Mouse (Mus musculus): ENCODE data around the gene Kcnq2. TPM values are rescaled to one million over a fixed set of nuclear protein-coding genes. Genes with fewer than 3 reads are reported as not detected.

Kcnq2 gene
- polyA plus RNA-seq, 1 experiment from 2014 or later: 0.29 TPM

DNA sequence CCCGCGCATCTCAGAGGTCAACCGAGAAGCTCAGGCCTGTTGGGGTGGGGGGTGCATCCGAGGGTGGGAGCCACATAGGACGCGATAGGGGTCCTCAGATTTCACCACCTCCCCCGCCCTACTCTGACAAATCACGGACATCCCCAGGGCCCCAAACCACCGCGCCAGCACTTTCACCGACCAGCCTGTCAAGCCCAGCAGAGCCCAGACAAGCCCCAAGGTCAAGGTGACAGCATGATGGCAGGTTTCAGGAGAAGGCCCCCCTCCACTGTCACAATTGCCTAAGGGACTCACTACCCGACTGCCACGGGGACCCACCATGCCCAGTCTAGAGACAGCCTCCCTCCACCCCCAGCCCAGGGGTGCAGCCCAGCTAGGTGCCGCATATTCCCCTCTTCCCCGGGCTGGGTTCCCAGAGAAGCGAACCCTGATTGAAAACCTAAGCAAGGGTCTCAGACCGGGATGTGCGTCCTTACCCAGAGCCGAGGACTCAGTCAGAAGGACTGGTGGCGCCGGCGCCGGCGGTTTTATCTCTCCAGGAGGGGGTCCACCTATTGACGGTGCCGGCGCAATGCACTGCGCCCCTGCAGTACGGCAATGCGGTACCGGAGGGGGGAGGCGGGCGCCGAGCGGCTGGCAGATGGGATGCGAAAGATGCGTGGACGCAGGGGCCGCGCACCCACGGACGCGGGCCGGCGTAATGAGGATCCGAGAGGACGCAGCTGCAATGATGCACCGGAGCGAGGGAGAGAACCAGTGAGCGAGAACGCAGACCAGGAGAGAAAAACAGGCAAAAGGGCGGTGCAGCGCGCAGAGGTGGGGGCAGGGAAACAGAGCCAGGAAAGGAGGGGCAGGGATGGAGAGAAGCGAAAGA lies 21.4 kb upstream of the Kcnq2 start, which contains the start of gene Eef1a2:
Gene Eef1a2, minus strand, starts transcription at position 767 of the 874 bp plus-strand sequence.
- Histone ChIP-seq H3K36me3 (no peaks in the 10 kb centered on the region), H3K4me1 (no peaks in the 10 kb centered on the region), H3K9ac (no peak within 1 kb of the TSS), H3K27ac (no peak within 1 kb of the TSS), H3K4me2 (no peak within 1 kb of the TSS), H3K9me3 (no peaks in the 10 kb centered on the region), H3K4me3 (no peak within 1 kb of the TSS), H3K27me3 (peaks cover 50% of the 10 kb centered on the region)
- ATAC-seq (ENCODE audit: borderline replicate concordance, extremely low read depth, low FRiP score, low TSS enrichment): 0 out of 2 replicates have a peak, but pooled peaks have one; percentile 5
- 2% methylated on average over 55 of the region's 55 CpGs for WGBS

DNA sequence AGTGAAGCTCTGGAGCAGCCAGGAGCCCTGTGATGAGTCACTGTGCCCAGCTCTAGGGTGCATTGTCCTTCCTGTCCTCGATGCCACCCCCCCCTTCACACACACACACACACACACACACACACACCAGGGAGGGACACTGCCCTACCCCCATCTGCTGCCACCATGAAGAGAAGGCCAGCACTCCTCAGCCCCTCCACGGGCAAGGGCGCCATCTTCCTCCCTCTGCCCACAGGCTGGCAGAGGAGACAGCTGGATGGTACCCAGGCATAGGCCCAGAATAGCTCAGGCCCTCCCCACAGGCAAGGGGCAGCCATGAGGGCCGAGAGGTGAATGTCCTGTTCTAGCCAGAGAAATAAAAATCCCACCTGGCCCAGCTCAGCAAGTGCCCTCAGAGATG lies 20.7 kb upstream of the Kcnq2 start:
- Histone ChIP-seq H3K9me3 (no peaks in the 10 kb centered on the region), H3K36me3 (no peaks in the 10 kb centered on the region), H3K27me3 (peaks cover 50% of the 10 kb centered on the region), H3K4me2 (no peak overlapping the region), H3K9ac (no peak overlapping the region), H3K4me1 (no peaks in the 10 kb centered on the region), H3K27ac (no peak overlapping the region), H3K4me3 (no peak overlapping the region)
- WGBS: 57% methylated on average over 4 of the region's 4 CpGs
- ATAC-seq (ENCODE audit: borderline replicate concordance, extremely low read depth, low FRiP score, low TSS enrichment): 0 out of 2 replicates have a peak, but pooled peaks have one; percentile 44

DNA sequence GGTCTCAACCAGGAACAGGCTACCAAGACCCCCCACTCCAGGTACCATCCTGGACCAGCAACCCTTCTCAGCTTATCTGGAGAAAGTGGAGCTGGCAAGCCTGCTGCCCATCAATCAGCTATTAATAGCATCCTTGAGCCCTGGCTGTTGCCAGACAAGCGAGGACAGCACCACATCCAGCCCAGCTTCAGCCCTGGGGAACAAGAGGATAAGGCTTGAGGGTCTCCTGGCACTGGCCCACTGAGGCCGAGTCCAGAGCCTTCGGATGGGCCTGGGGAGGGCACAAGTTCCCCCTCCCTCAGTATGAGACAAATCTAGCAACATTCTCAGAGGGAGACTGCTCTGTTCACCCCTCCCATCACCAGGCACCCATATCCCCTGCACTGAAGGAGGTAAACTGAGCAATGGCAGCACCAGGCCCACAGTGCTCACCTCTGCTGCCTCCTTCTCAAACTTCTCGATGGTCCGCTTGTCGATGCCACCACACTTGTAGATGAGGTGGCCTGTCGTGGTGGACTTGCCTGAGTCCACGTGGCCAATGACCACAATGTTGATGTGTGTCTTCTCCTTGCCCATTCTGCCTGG lies 19.8 kb upstream of the Kcnq2 start:
- Histone ChIP-seq H3K36me3 (no peaks in the 10 kb centered on the region), H3K9me3 (no peaks in the 10 kb centered on the region), H3K27me3 (peaks cover 57% of the 10 kb centered on the region), H3K27ac (no peak overlapping the region), H3K4me2 (no peak overlapping the region), H3K4me1 (no peaks in the 10 kb centered on the region), H3K4me3 (no peak overlapping the region), H3K9ac (no peak overlapping the region)
- 71% methylated on average over 8 of the region's 8 CpGs for WGBS
- no peak for ATAC-seq (ENCODE audit: borderline replicate concordance, extremely low read depth, low FRiP score, low TSS enrichment)

DNA sequence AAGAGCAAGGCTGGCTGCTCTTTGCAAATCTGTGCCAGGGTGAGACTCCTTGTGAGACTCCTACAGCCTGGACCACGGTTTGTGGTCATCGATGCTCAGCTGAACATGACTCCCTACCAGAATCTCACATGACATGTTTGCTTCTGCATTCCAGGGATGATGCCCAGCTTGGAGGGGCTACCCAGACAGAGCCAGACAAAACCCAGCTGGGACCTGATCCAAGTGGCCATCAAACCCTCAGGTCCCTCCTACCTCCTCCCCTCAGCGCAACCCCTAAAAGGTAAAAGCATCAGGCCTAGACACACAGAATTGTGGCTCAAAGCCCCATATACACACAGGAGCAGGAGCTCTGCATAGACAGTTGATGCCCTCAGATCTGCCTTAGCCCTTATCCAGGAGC lies 19.3 kb upstream of the Kcnq2 start:
- H3K27ac ChIP-seq: no peak overlapping the region
- WGBS: 87% methylated on average over 3 of the region's 3 CpGs

DNA sequence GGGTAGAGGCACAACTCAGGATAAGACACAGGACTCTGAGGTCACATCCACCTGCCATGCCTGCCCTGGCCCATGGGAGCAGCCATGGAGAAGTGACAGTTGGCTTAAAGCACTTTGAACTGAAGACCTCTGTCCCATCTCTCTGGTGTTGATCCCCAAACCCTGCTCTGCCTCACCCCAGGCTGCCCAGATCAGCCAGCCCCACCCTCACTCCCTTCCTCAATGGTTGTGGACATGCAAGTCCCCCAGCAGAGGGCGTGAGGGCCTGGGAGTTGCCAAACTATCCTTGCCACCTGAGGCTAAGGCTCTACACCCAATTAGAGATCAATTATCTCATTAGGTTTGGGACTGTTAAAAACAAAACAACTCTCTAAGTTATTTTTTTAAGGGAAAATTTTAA lies 18.7 kb upstream of the Kcnq2 start:
- H3K4me3 ChIP-seq: no peak overlapping the region
- no peak for ATAC-seq (ENCODE audit: borderline replicate concordance, extremely low read depth, low FRiP score, low TSS enrichment)
- H3K27me3 ChIP-seq: peaks cover 64% of the 10 kb centered on the region
- H3K9me3 ChIP-seq: no peaks in the 10 kb centered on the region
- no peak overlapping the region for H3K4me2 ChIP-seq
- no peaks in the 10 kb centered on the region for H3K36me3 ChIP-seq
- H3K9ac ChIP-seq: no peak overlapping the region
- no peak overlapping the region for H3K27ac ChIP-seq
- 4% methylated on average over 1 of the region's 1 CpGs for WGBS
- H3K4me1 ChIP-seq: no peaks in the 10 kb centered on the region

More for the DNA sequence above, 19.3 kb upstream of the Kcnq2 start:
- Histone ChIP-seq H3K27me3 (peaks cover 62% of the 10 kb centered on the region), H3K4me1 (no peaks in the 10 kb centered on the region), H3K9me3 (no peaks in the 10 kb centered on the region), H3K4me2 (no peak overlapping the region), H3K36me3 (no peaks in the 10 kb centered on the region), H3K4me3 (no peak overlapping the region), H3K9ac (no peak overlapping the region)
- no peak for ATAC-seq (ENCODE audit: borderline replicate concordance, extremely low read depth, low FRiP score, low TSS enrichment)

DNA sequence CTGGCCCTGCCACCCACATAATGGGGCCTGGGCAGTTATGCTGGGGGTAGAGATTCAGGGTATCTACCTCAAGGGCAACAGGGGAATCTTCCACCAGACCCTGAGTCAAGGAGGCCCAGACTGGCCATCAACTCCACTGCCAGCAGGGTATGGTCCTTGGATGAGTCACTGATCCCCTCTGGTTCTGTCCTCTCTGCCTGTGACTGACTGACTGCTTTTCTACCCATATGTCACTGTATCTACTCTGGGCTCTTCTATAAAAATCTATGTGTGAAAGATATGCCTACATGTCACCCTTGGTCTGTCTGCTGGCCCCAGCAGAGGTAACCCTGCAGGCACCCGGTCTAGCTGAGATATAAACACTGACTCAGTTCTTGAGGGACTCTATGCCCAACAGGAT lies 18.0 kb upstream of the Kcnq2 start:
- 76% methylated on average over 1 of the region's 1 CpGs for WGBS
- Histone ChIP-seq H3K9ac (no peak overlapping the region), H3K27ac (no peak overlapping the region), H3K9me3 (no peaks in the 10 kb centered on the region), H3K4me2 (no peak overlapping the region), H3K4me1 (peaks cover 5% of the 10 kb centered on the region), H3K27me3 (peaks cover 64% of the 10 kb centered on the region), H3K4me3 (no peak overlapping the region), H3K36me3 (no peaks in the 10 kb centered on the region)
- ATAC-seq (ENCODE audit: borderline replicate concordance, extremely low read depth, low FRiP score, low TSS enrichment): no peak

DNA sequence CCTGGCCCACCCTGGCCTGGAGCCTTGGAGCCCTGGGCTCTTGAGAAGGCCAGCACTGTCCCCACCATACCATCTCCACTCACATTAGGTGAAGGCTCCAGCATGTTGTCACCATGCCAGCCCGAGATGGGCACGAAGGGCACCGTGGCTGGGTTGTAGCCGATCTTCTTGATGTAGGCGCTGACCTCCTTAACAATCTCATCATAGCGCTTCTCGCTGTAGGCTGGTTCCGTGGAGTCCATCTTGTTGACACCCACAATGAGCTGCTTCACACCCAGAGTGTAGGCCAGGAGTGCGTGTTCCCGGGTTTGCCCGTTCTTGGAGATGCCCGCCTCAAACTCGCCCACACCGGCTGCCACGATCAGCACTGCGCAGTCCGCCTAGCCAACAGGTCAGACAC lies 17.6 kb upstream of the Kcnq2 start:
- H3K27me3 ChIP-seq: peaks cover 63% of the 10 kb centered on the region
- H3K27ac ChIP-seq: no peak overlapping the region
- H3K9ac ChIP-seq: no peak overlapping the region
- no peak for ATAC-seq (ENCODE audit: borderline replicate concordance, extremely low read depth, low FRiP score, low TSS enrichment)
- no peaks in the 10 kb centered on the region for H3K9me3 ChIP-seq
- peaks cover 9% of the 10 kb centered on the region for H3K4me1 ChIP-seq
- H3K4me2 ChIP-seq: no peak overlapping the region
- WGBS: 90% methylated on average over 17 of the region's 17 CpGs
- no peak overlapping the region for H3K4me3 ChIP-seq
- H3K36me3 ChIP-seq: no peaks in the 10 kb centered on the region

DNA sequence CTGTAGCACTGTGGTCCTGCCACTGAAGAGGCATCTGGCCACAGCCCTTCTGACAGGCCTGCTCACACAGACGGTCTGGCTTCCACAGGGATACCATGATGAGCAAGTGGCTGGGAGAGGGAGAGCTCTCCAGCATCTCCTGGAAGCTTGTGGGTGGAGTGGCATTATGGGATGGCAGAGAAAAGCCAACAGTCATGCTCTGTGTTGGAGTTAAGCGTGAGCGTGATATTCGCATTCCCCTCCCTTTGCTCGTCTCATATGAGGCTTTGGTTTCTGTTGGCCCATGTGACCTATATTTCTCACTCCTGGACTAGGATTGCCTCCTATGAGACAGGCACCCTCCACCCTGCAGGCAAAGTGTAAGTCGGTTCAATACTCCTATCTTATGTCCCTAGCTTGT lies 15.2 kb upstream of the Kcnq2 start:
- Histone ChIP-seq H3K4me3 (no peak overlapping the region), H3K27ac (no peak overlapping the region), H3K9me3 (no peaks in the 10 kb centered on the region), H3K4me2 (no peak overlapping the region), H3K27me3 (peaks cover 53% of the 10 kb centered on the region), H3K36me3 (no peaks in the 10 kb centered on the region), H3K4me1 (peaks cover 10% of the 10 kb centered on the region), H3K9ac (no peak overlapping the region)
- 61% methylated on average over 6 of the region's 6 CpGs for WGBS
- ATAC-seq (ENCODE audit: borderline replicate concordance, extremely low read depth, low FRiP score, low TSS enrichment): no peak

DNA sequence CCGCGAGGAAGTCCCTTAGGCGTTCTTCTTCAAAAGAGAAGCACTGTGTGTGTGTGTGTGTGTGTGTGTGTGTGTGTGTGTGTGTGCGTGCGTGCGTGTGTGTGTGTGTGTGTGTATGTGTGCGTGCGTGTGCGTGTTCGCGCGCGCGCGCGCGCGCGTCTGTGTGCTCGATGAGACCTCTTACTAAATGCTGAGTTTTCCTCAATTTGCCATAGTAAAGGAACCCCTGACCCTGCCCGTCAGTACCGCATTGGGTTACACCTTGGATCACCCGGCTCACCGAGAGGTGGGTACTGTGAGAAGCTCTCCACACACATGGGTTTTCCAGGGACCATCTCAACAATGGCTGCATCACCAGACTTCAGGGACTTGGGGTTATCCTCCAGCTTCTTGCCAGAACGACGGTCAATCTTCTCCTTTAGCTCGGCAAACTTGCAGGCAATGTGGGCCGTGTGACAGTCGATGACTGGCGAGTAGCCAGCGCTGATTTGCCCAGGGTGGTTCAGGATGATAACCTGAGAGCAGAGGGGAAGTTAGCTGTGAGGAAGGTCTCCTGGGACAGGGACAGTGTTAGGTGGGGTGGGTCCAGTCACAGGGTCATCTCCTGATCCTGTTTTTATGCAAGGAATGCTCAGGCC lies 13.3 kb upstream of the Kcnq2 start:
- ATAC-seq (ENCODE audit: borderline replicate concordance, extremely low read depth, low FRiP score, low TSS enrichment): no peak
- Histone ChIP-seq H3K9me3 (no peaks in the 10 kb centered on the region), H3K4me1 (peaks cover 10% of the 10 kb centered on the region), H3K4me2 (peak overlapping the region; percentile 91), H3K27me3 (peaks cover 41% of the 10 kb centered on the region), H3K4me3 (peak overlapping the region; percentile 38), H3K36me3 (no peaks in the 10 kb centered on the region), H3K9ac (no peak overlapping the region), H3K27ac (no peak overlapping the region)
- 14% methylated on average over 31 of the region's 31 CpGs for WGBS

DNA sequence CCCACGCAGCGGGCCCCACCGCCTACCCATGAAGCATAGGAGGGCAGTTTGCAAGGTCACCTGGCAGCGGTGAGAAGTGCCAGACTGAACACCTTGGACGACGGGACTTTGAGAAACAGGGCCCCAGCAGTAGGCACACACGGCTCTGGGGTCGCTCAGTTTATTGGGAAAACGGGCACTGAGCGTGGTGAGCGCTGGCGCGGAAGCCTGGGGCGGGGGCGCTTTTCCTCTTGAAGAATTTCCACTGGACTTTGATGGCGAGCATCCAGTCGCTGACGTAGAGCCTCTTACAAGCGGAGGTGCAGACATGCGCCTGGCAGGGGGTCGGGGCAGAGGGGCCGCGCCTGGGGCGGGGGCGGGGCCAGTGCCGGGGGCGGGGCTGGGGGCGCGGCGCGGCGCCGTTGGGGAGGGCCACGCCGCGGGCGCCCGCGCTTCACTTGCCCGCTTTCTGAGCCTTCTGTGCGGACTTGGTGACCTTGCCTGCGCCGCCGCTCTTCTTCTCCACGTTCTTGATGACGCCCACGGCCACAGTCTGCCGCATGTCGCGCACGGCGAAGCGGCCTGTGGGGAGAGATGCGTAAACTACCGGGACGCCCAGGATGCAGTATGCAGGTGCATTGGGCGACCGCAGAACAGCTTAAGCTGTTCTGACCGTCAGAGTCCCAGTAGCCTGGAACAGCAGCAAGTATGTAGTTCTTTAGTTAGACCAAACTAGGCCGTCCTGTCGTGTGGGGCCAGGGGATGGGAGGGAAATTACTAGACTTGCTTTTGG lies 12.6 kb upstream of the Kcnq2 start:
- Histone ChIP-seq H3K27me3 (peaks cover 41% of the 10 kb centered on the region), H3K9me3 (no peaks in the 10 kb centered on the region), H3K4me2 (peak overlapping the region; percentile 91), H3K4me3 (peak overlapping the region; percentile 38), H3K9ac (0 out of 2 replicates have a peak overlapping the region, but pooled peaks have one; percentile 9), H3K27ac (no peak overlapping the region), H3K4me1 (peaks cover 10% of the 10 kb centered on the region), H3K36me3 (no peaks in the 10 kb centered on the region)
- peak; percentile 60; the same call in 1 of the 2 replicates for ATAC-seq (ENCODE audit: borderline replicate concordance, extremely low read depth, low FRiP score, low TSS enrichment)
- WGBS: under 1% methylated on average over 47 of the region's 61 CpGs

DNA sequence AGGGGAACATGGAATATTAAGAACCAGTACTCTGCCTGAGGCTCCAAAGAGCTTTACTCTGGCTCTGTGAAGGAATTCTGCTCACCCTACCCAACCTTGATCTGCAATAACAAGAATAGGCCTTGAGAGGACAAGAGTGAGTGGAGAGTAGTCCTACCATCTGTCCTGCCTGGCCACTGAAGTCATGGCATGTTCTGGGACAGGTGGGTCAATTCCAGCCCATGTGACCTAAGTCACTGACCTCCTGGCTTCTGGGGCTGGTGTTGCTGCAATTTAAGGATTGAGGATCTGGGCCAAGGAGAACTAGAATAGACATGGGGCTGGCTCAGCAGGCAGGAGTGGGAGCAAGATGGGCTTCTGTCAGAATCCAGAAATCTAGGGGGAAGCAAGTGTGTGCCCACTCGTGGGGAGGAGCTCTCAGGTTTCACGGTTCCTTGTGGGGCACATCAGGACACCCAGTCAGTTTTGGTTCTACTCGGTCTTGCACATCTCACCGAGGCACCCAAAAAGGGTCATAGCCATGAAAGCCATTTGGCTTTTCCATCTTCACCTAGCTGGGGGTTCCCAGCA lies 12.0 kb upstream of the Kcnq2 start:
- H3K4me3 ChIP-seq: peak overlapping the region; percentile 38; the same call in 1 of the 2 replicates
- H3K27me3 ChIP-seq: peaks cover 41% of the 10 kb centered on the region
- H3K4me2 ChIP-seq: peak overlapping the region; percentile 91
- H3K27ac ChIP-seq: no peak overlapping the region
- H3K9me3 ChIP-seq: no peaks in the 10 kb centered on the region
- 41% methylated on average over 4 of the region's 4 CpGs for WGBS
- H3K36me3 ChIP-seq: no peaks in the 10 kb centered on the region
- no peak for ATAC-seq (ENCODE audit: borderline replicate concordance, extremely low read depth, low FRiP score, low TSS enrichment)
- no peak overlapping the region for H3K9ac ChIP-seq
- H3K4me1 ChIP-seq: peaks cover 10% of the 10 kb centered on the region
